Mouse (Mus musculus) myocyte (in vitro differentiated cells): ENCODE data around the gene Nsmce1.

Source experiments
- CEBPB ChIP-seq: IDR thresholded peaks from 2 replicates; pipeline ENCODE4 v1.6.1; 2011; ENCODE audit warnings: mild to moderate bottlenecking, moderate library complexity; ENCODE audit not compliant: poor library complexity, insufficient read depth, severe bottlenecking
- E2F4 ChIP-seq: IDR thresholded peaks from one replicate; pipeline ENCODE4 v1.6.1; 2011; ENCODE audit warnings: mild to moderate bottlenecking, control low read depth, moderate library complexity; ENCODE audit not compliant: insufficient read depth
- MAX ChIP-seq: IDR thresholded peaks from one replicate; pipeline ENCODE4 v1.6.1; 2011; ENCODE audit warnings: low read depth, mild to moderate bottlenecking, control low read depth
- MYOG ChIP-seq, 3 experiments: IDR thresholded peaks; one replicate each; pipeline ENCODE4 v1.6.1; 2011; ENCODE audit warnings: control low read depth in 2 of 3, low read depth in 2 of 3, mild to moderate bottlenecking in 2 of 3; ENCODE audit not compliant: insufficient read length in 2 of 3, control insufficient read depth in 1 of 3, insufficient read depth in 1 of 3
- POLR2A ChIP-seq: IDR thresholded peaks from one replicate; pipeline ENCODE4 v1.6.1; 2011; ENCODE audit warnings: low read depth, mild to moderate bottlenecking, control low read depth, moderate library complexity; ENCODE audit not compliant: insufficient read length
- POLR2AphosphoS2 ChIP-seq: IDR thresholded peaks from one replicate; pipeline ENCODE4 v1.6.1; 2011; ENCODE audit warnings: low read depth, control low read depth; ENCODE audit not compliant: insufficient read length
- SRF ChIP-seq: IDR thresholded peaks from one replicate; pipeline ENCODE4 v1.6.1; 2011; ENCODE audit warnings: low read depth; ENCODE audit not compliant: control insufficient read depth, insufficient read length
- TCF12 ChIP-seq: IDR thresholded peaks from one replicate; pipeline ENCODE4 v1.6.1; 2011; ENCODE audit warnings: mild to moderate bottlenecking, control low read depth; ENCODE audit not compliant: poor library complexity, insufficient read depth, severe bottlenecking
- TCF3 ChIP-seq: IDR thresholded peaks from one replicate; pipeline ENCODE4 v1.6.1; 2011; ENCODE audit warnings: low read depth, control low read depth; ENCODE audit not compliant: insufficient read length
- USF1 ChIP-seq: IDR thresholded peaks from one replicate; pipeline ENCODE4 v1.6.1; 2011; ENCODE audit warnings: low read depth, mild to moderate bottlenecking, control low read depth, moderate library complexity

DNA sequence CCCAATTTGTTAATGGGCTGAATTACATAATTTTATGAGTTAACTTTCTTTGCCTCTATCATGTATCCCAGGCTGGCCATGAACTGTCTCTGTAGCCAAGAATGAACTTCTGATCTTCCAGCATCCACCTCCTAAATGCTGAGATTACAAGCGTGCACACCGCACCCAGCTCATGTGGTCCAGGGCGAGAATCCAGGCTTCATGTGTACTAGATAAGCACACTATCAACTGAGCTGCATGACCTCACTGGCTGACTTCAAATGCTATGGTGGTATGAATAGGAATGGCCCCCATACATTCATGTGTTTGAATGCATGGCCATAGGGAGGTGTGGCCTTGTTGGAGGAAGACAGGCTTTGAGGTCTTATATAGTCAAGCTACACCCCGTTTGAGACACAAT lies 10.9 kb downstream of the Nsmce1 start:
- no peak for TF ChIP-seq MYOG (IDR thresholded peaks at IDR 0.05; ENCODE audit: control insufficient read depth in 1 of 3, insufficient read depth in 1 of 3, insufficient read length in 2 of 3, low read depth in 2 of 3)
- no peak for TF ChIP-seq POLR2A
- no peak for TF ChIP-seq CEBPB
- TF ChIP-seq TCF12 = no peak
- TF ChIP-seq MAX = no peak
- no peak for TF ChIP-seq TCF3
- no peak for TF ChIP-seq E2F4
- no peak for TF ChIP-seq USF1
- no peak for TF ChIP-seq POLR2AphosphoS2
- no peak for TF ChIP-seq SRF
